Mouse (Mus musculus) CH12.LX (cell line): ENCODE results near the gene Lrp2bp. TPM values are rescaled to one million over a fixed set of nuclear protein-coding genes. Genes with fewer than 3 reads are reported as not detected.

Source experiments
- DNase-seq: peaks from one replicate; pipeline ENCODE4 v3.0.0-alpha.2; 2013; ENCODE audit errors: extremely low read depth
- H3K27ac ChIP-seq: 2 replicates; pipeline ENCODE4 v1.5.1; 2012; ENCODE audit warnings: low read depth, mild to moderate bottlenecking, control low read depth, moderate library complexity; ENCODE audit not compliant: insufficient read depth
- H3K27me3 ChIP-seq: replicated peaks from 2 replicates; pipeline ENCODE3; 2012; ENCODE audit warnings: inconsistent platforms
- H3K36me3 ChIP-seq, 2 experiments: replicated peaks in 1 of 2; 2 replicates each; pipeline versions ENCODE3 to v1.6.1; 2012; ENCODE audit warnings: inconsistent platforms in 1 of 2, low read length in 1 of 2, mild to moderate bottlenecking in 1 of 2, mixed read lengths in 1 of 2, moderate library complexity in 1 of 2; ENCODE audit not compliant: control insufficient read depth in 1 of 2, insufficient read depth in 1 of 2
- H3K4me1 ChIP-seq, 2 experiments: 2 replicates each; pipeline ENCODE4 v1.6.1; 2012; ENCODE audit warnings: inconsistent platforms in 1 of 2, moderate library complexity in 1 of 2; ENCODE audit not compliant: insufficient read depth in 2 of 2, control insufficient read depth in 1 of 2
- H3K4me2 ChIP-seq: 2 replicates; pipeline ENCODE4 v1.6.1; 2012; ENCODE audit warnings: low read depth, mild to moderate bottlenecking, control low read depth; ENCODE audit not compliant: poor library complexity, insufficient read depth, severe bottlenecking
- H3K4me3 ChIP-seq, 3 experiments: fragments of 150-350 bp in 1 of 3; sonication (generic) in 1 of 3; replicated peaks in 1 of 3; 2 replicates each; pipeline versions ENCODE3 to v1.5.1; 2011 to 2012; ENCODE audit warnings: low read depth in 2 of 3, low read length in 2 of 3, mild to moderate bottlenecking in 2 of 3, moderate library complexity in 2 of 3, control low read depth in 1 of 3, improper control_type of control experiment in 1 of 3, inconsistent platforms in 1 of 3, mixed read lengths in 1 of 3; ENCODE audit not compliant: poor library complexity in 1 of 3
- H3K79me2 ChIP-seq: replicated peaks from 2 replicates; pipeline ENCODE4 v1.6.1; 2012; ENCODE audit warnings: mild to moderate bottlenecking, moderate library complexity; ENCODE audit not compliant: control insufficient read depth, poor library complexity, insufficient read depth, severe bottlenecking; ENCODE audit errors: extremely low read depth
- H3K9ac ChIP-seq: 2 replicates; pipeline ENCODE4 v1.6.1; 2012; ENCODE audit warnings: low read depth, mild to moderate bottlenecking, control low read depth, moderate library complexity; ENCODE audit not compliant: insufficient read depth
- H3K9me3 ChIP-seq: replicated peaks from 2 replicates; pipeline ENCODE3; 2012; ENCODE audit warnings: low read length, inconsistent platforms, mixed read lengths
- BHLHE40 ChIP-seq: IDR thresholded peaks from 2 replicates; pipeline ENCODE4 v1.6.1; 2011; ENCODE audit warnings: mild to moderate bottlenecking, low read depth, low read length, improper control_type of control experiment
- CTCF ChIP-seq, 2 experiments: IDR thresholded peaks in 1 of 2; conservative IDR thresholded peaks in 1 of 2; 2 replicates each; pipeline ENCODE4 v1.5.1; 2011 to 2012; ENCODE audit warnings: low read depth in 2 of 2, low read length in 2 of 2, improper control_type of control experiment in 1 of 2, inconsistent platforms in 1 of 2, mild to moderate bottlenecking in 1 of 2, moderate library complexity in 1 of 2
- EP300 ChIP-seq: IDR thresholded peaks from 2 replicates; pipeline ENCODE4 v1.6.1; 2011; ENCODE audit warnings: low read length, improper control_type of control experiment
- GABPA ChIP-seq: IDR thresholded peaks from 2 replicates; pipeline ENCODE4 v1.6.1; 2012; ENCODE audit warnings: low read depth, low read length, improper control_type of control experiment, inconsistent platforms; ENCODE audit not compliant: insufficient replicate concordance
- JUN ChIP-seq: IDR thresholded peaks from 2 replicates; pipeline ENCODE4 v1.6.1; 2011; ENCODE audit warnings: low read depth, mild to moderate bottlenecking, low read length, improper control_type of control experiment, moderate library complexity; ENCODE audit not compliant: insufficient read depth
- JUND ChIP-seq: conservative IDR thresholded peaks from 2 replicates; pipeline ENCODE4 v1.6.1; 2011; ENCODE audit warnings: low read depth, low read length, improper control_type of control experiment
- KAT2A ChIP-seq: IDR thresholded peaks from 2 replicates; pipeline ENCODE4 v1.6.1; 2012; ENCODE audit warnings: low read length, improper control_type of control experiment, inconsistent platforms; ENCODE audit not compliant: insufficient replicate concordance
- MAX ChIP-seq: IDR thresholded peaks from 2 replicates; pipeline ENCODE4 v1.6.1; 2011; ENCODE audit warnings: low read length, improper control_type of control experiment
- MEF2A ChIP-seq: IDR thresholded peaks from 2 replicates; pipeline ENCODE4 v1.6.1; 2014; ENCODE audit warnings: low read depth, mild to moderate bottlenecking, inconsistent platforms, low read length, improper control_type of control experiment, borderline replicate concordance
- MYC ChIP-seq: IDR thresholded peaks from 2 replicates; pipeline ENCODE4 v1.6.1; 2011; ENCODE audit warnings: low read depth, mild to moderate bottlenecking, improper control_type of control experiment, low read length
- NELFE ChIP-seq: IDR thresholded peaks from 2 replicates; pipeline ENCODE4 v1.6.1; 2011; ENCODE audit warnings: low read depth, low read length, improper control_type of control experiment
- NRF1 ChIP-seq: IDR thresholded peaks from 2 replicates; pipeline ENCODE4 v1.6.1; 2014; ENCODE audit warnings: low read depth, mild to moderate bottlenecking, inconsistent platforms, low read length, improper control_type of control experiment, moderate library complexity
- PAX5 ChIP-seq: IDR thresholded peaks from 2 replicates; pipeline ENCODE4 v1.6.1; 2012; ENCODE audit warnings: low read length, inconsistent platforms, mixed read lengths
- RAD21 ChIP-seq: IDR thresholded peaks from 2 replicates; pipeline ENCODE4 v1.6.1; 2011; ENCODE audit warnings: low read depth, mild to moderate bottlenecking, low read length, improper control_type of control experiment, moderate library complexity
- RCOR1 ChIP-seq: conservative IDR thresholded peaks from 2 replicates; pipeline ENCODE4 v1.6.1; 2012; ENCODE audit warnings: low read depth, mild to moderate bottlenecking, inconsistent platforms, low read length, improper control_type of control experiment
- SIN3A ChIP-seq: IDR thresholded peaks from 2 replicates; pipeline ENCODE4 v1.6.1; 2012; ENCODE audit warnings: low read length, improper control_type of control experiment, inconsistent platforms
- SMC3 ChIP-seq: IDR thresholded peaks from 2 replicates; pipeline ENCODE4 v1.6.1; 2011; ENCODE audit warnings: low read depth, low read length, improper control_type of control experiment
- USF2 ChIP-seq: conservative IDR thresholded peaks from 2 replicates; pipeline ENCODE4 v1.6.1; 2011; ENCODE audit warnings: low read depth, low read length, improper control_type of control experiment
- ZKSCAN1 ChIP-seq: IDR thresholded peaks from 2 replicates; pipeline ENCODE4 v1.6.1; 2012; ENCODE audit warnings: low read depth, inconsistent platforms, low read length, improper control_type of control experiment, borderline replicate concordance
- ZNF384 ChIP-seq: IDR thresholded peaks from 2 replicates; pipeline ENCODE4 v1.6.1; 2012; ENCODE audit warnings: low read depth, low read length, improper control_type of control experiment, inconsistent platforms
- dilution Hi-C: fragments of 300-500 bp; cut with MboI; formaldehyde crosslinking; loops from 2 replicates; pipeline ENCODE4 v1.14.3; 2020; ENCODE audit warnings: low sequenced_read_pairs; ENCODE audit not compliant: extremely low pct_unique_long_range_greater_than_20kb, extremely low pct_ligation_motif_present
- in situ Hi-C: fragments of 300-500 bp; cut with MboI; formaldehyde crosslinking; loops from 3 replicates; pipeline ENCODE4 v1.14.3; 2019; ENCODE audit warnings: low sequenced_read_pairs, low pct_ligation_motif_present, low pct_unique_long_range_greater_than_20kb, mixed read lengths
- polyA plus RNA-seq: library from polyadenylated mRNA; unstranded; fragments of >175 nt; gene quantifications from 2 replicates; pipeline ENCODE4 v1.2.1, GENCODE M21; 2012; ENCODE audit warnings: low read depth; ENCODE audit not compliant: insufficient read length
- total RNA-seq, 2 experiments: library from RNA; depleted of rRNA; stranded (reverse); fragments of 300-350 nt in 1 of 2; fragments of >200 nt in 1 of 2; gene quantifications; 2 replicates each; pipeline ENCODE4 v1.2.3; 2012 to 2014

Lrp2bp gene
- total and polyA plus RNA-seq, 3 experiments, result 0.43 TPM; not detected in 2

DNA sequence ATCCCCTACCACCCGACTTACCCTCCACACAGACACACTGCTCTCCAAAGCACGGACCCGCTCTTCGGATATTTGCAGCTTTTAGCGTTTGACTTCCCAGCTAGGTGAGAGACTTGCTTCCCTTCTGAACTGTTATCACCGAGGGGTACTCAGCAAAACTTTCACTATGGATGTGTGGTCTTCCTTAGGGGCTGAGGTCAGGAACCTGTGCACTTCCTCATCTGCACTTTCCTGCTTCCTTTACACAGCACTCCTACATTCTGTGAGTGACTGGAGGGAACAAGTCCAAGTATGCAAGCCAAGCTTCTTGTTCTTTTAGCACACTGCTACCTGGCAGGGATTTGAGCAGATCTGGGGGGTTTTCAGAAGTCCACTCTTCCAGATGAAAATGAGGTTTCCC lies 79.8 kb downstream of the Lrp2bp start:
- Histone ChIP-seq H3K79me2 (no peaks in the 10 kb centered on the region), H3K4me2 (no peak overlapping the region), H3K27ac (no peak overlapping the region), H3K4me1 (no peaks in the 10 kb centered on the region), H3K36me3 (peaks cover 2 to 12% of the 10 kb centered on the region in 2 experiments), H3K9me3 (no peaks in the 10 kb centered on the region), H3K4me3 (no peak overlapping the region), H3K27me3 (no peaks in the 10 kb centered on the region), H3K9ac (no peak overlapping the region)
- TF ChIP-seq KAT2A (no peak), NRF1 (no peak), JUND (no peak), PAX5 (no peak), BHLHE40 (no peak), CTCF (conservative IDR thresholded peaks at IDR 0.05 in 1 of 2, IDR thresholded peaks at IDR 0.05 in 1 of 2; ENCODE audit: low read depth in 2 of 2, low read length in 2 of 2) (no peak), ZNF384 (no peak), GABPA (no peak), RAD21 (no peak), USF2 (no peak), SMC3 (no peak), MEF2A (no peak), MYC (no peak), MAX (no peak), NELFE (no peak), ZKSCAN1 (no peak), JUN (no peak), RCOR1 (no peak), SIN3A (no peak), EP300 (no peak)
- in situ Hi-C loops (no loop called here), dilution Hi-C loops (no loop called here)
- DNase-seq, result no peak

Other genes starting within 250 kb of the Lrp2bp start
- gene Pdlim3, start 113.8 kb upstream of the Lrp2bp start, total RNA-seq (2012; rRNA removed), result not detected in 2 replicates
- 0.15 TPM in 1 of 2 replicates, not detected in the other for gene Pdlim3, start 113.8 kb upstream of the Lrp2bp start, total RNA-seq (2014; rRNA removed)
- gene Pdlim3, start 113.8 kb upstream of the Lrp2bp start, polyA plus RNA-seq, result not detected in 2 replicates
- not detected in 2 replicates for gene Ccdc110, start 64.7 kb upstream of the Lrp2bp start, total RNA-seq (2012; rRNA removed)
- gene Ccdc110, start 64.7 kb upstream of the Lrp2bp start, total RNA-seq (2014; rRNA removed), result not detected in 2 replicates
- gene Ccdc110, start 64.7 kb upstream of the Lrp2bp start, polyA plus RNA-seq, result not detected in 2 replicates
- gene 1700029J07Rik, start 24.1 kb upstream of the Lrp2bp start, total RNA-seq (2012; rRNA removed), result 0.84 and 0.85 TPM in 2 replicates
- 2.1 and 2.3 TPM in 2 replicates for gene 1700029J07Rik, start 24.1 kb upstream of the Lrp2bp start, total RNA-seq (2014; rRNA removed)
- gene 1700029J07Rik, start 24.1 kb upstream of the Lrp2bp start, polyA plus RNA-seq, result 1.5 and 1.8 TPM in 2 replicates
- gene Ufsp2, start 23.8 kb upstream of the Lrp2bp start, total RNA-seq (2012; rRNA removed), result 47.2 and 50.1 TPM in 2 replicates
- gene Ufsp2, start 23.8 kb upstream of the Lrp2bp start, total RNA-seq (2014; rRNA removed), result 105 and 110 TPM in 2 replicates
- 51.2 and 55.1 TPM in 2 replicates for gene Ufsp2, start 23.8 kb upstream of the Lrp2bp start, polyA plus RNA-seq
- 25.7 and 79.0 TPM in 2 replicates for gene Ankrd37, start 6.4 kb downstream of the Lrp2bp start, total RNA-seq (2012; rRNA removed)
- 142 and 157 TPM in 2 replicates for gene Ankrd37, start 6.4 kb downstream of the Lrp2bp start, total RNA-seq (2014; rRNA removed)
- 12.8 and 17.2 TPM in 2 replicates for gene Ankrd37, start 6.4 kb downstream of the Lrp2bp start, polyA plus RNA-seq
- gene Cfap97, start 152.5 kb downstream of the Lrp2bp start, total RNA-seq (2012; rRNA removed), result 10.7 and 11.8 TPM in 2 replicates
- 19.7 and 20.9 TPM in 2 replicates for gene Cfap97, start 152.5 kb downstream of the Lrp2bp start, total RNA-seq (2014; rRNA removed)
- 11.2 and 14.4 TPM in 2 replicates for gene Cfap97, start 152.5 kb downstream of the Lrp2bp start, polyA plus RNA-seq
- gene Snx25, start 152.9 kb downstream of the Lrp2bp start, total RNA-seq (2012; rRNA removed), result 13.4 and 14.3 TPM in 2 replicates
- 22.2 and 24.9 TPM in 2 replicates for gene Snx25, start 152.9 kb downstream of the Lrp2bp start, total RNA-seq (2014; rRNA removed)
- 6.9 and 7.2 TPM in 2 replicates for gene Snx25, start 152.9 kb downstream of the Lrp2bp start, polyA plus RNA-seq
- 365 and 379 TPM in 2 replicates for gene Slc25a4, start 212.0 kb downstream of the Lrp2bp start, total RNA-seq (2012; rRNA removed)
- 403 and 410 TPM in 2 replicates for gene Slc25a4, start 212.0 kb downstream of the Lrp2bp start, total RNA-seq (2014; rRNA removed)
- gene Slc25a4, start 212.0 kb downstream of the Lrp2bp start, polyA plus RNA-seq, result 476 and 483 TPM in 2 replicates